Mouse (Mus musculus): ENCODE measurements around the gene Nol4l. TPM values are rescaled to one million over a fixed set of nuclear protein-coding genes. Genes with fewer than 3 reads are reported as not detected.

Gene Nol4l
- polyA plus RNA-seq, 1 experiment: 14.1 TPM

GRCm38 (mm10) chr2:153543911-153544730, 14.3 kb upstream of the Nol4l start:
- DNase-seq (ENCODE audit: low read depth): no peak

- no peak for DNase-seq (ENCODE audit: low read depth)
Measured at GRCm38 (mm10) chr2:153542936-153543668, 13.3 kb upstream of the Nol4l start.

GRCm38 (mm10) chr2:153538898-153539297, 9.1 kb upstream of the Nol4l start:
- no peak for DNase-seq (ENCODE audit: low read depth)

GRCm38 (mm10) chr2:153533981-153534380, 4.2 kb upstream of the Nol4l start:
- DNase-seq (ENCODE audit: low read depth): no peak

GRCm38 (mm10) chr2:153530948-153531347, 1.2 kb upstream of the Nol4l start:
- no peak for DNase-seq (ENCODE audit: low read depth)

- no peak for DNase-seq (ENCODE audit: low read depth)
Measured at GRCm38 (mm10) chr2:153529365-153529781, 398 bp downstream of the Nol4l start.

GRCm38 (mm10) chr2:153528571-153529364, 1.0 kb downstream of the Nol4l start:
- no peak for DNase-seq (ENCODE audit: low read depth)

- no peak for DNase-seq (ENCODE audit: low read depth)
Measured at GRCm38 (mm10) chr2:153527580-153528531, 1.9 kb downstream of the Nol4l start.

- DNase-seq (ENCODE audit: low read depth): no peak
Measured at GRCm38 (mm10) chr2:153526850-153527530, 2.8 kb downstream of the Nol4l start.

- DNase-seq (ENCODE audit: low read depth): no peak
Measured at GRCm38 (mm10) chr2:153525906-153526311, 3.9 kb downstream of the Nol4l start.

- DNase-seq (ENCODE audit: low read depth): no peak
Measured at GRCm38 (mm10) chr2:153524727-153525126, 5.0 kb downstream of the Nol4l start.

GRCm38 (mm10) chr2:153523656-153524055, 6.1 kb downstream of the Nol4l start:
- no peak for DNase-seq (ENCODE audit: low read depth)

- DNase-seq (ENCODE audit: low read depth): no peak
Measured at GRCm38 (mm10) chr2:153523143-153523542, 6.6 kb downstream of the Nol4l start.

- no peak for DNase-seq (ENCODE audit: low read depth)
Measured at GRCm38 (mm10) chr2:153522270-153522669, 7.5 kb downstream of the Nol4l start.

- no peak for DNase-seq (ENCODE audit: low read depth)
Measured at GRCm38 (mm10) chr2:153520057-153520456, 9.7 kb downstream of the Nol4l start.

GRCm38 (mm10) chr2:153516961-153517360, 12.8 kb downstream of the Nol4l start:
- no peak for DNase-seq (ENCODE audit: low read depth)

GRCm38 (mm10) chr2:153515582-153515981, 14.2 kb downstream of the Nol4l start:
- no peak for DNase-seq (ENCODE audit: low read depth)

GRCm38 (mm10) chr2:153514497-153515380, 15.0 kb downstream of the Nol4l start:
- no peak for DNase-seq (ENCODE audit: low read depth)

GRCm38 (mm10) chr2:153513983-153514382, 15.8 kb downstream of the Nol4l start:
- no peak for DNase-seq (ENCODE audit: low read depth)

All from gonadal fat pad, adult 2 months (tissue).